Mouse (Mus musculus) forebrain, embryonic 14.5 days (tissue): Measurements from ENCODE around the gene Borcs5. TPM values are rescaled to one million over a fixed set of nuclear protein-coding genes. Genes with fewer than 3 reads are reported as not detected.

Source experiments
- ATAC-seq: fragments of 200-750 bp; cut with Nextera tagmentation; 2 replicates; pipeline ENCODE4 v1.8.0; 2017; ENCODE audit warnings: mild to moderate bottlenecking, moderate library complexity
- DNase-seq: peaks from one replicate; pipeline ENCODE4 v3.0.0-alpha.2; 2015; ENCODE audit warnings: low spot score
- H3K27ac ChIP-seq: fragments of 300-500 bp; sonication (generic); 2 replicates; pipeline ENCODE4 v1.5.1; 2014; ENCODE audit warnings: low read depth, mild to moderate bottlenecking, control low read depth, low read length, moderate library complexity
- H3K27me3 ChIP-seq: fragments of 300-500 bp; sonication (generic); replicated peaks from 2 replicates; pipeline ENCODE4 v1.6.1; 2014; ENCODE audit warnings: low read length, control low read depth, mixed read lengths; ENCODE audit not compliant: control insufficient read depth, insufficient read depth
- H3K36me3 ChIP-seq: fragments of 300-500 bp; sonication (generic); 2 replicates; pipeline ENCODE4 v1.6.1; 2014; ENCODE audit warnings: low read length, control low read depth; ENCODE audit not compliant: control insufficient read depth, insufficient read depth
- H3K4me1 ChIP-seq: fragments of 300-500 bp; sonication (generic); 2 replicates; pipeline ENCODE4 v1.6.1; 2014; ENCODE audit warnings: antibody characterized with exemption, low read length, control low read depth; ENCODE audit not compliant: control insufficient read depth, insufficient read depth
- H3K4me2 ChIP-seq: fragments of 300-500 bp; sonication (generic); 2 replicates; pipeline ENCODE4 v1.6.1; 2014; ENCODE audit warnings: mild to moderate bottlenecking, control low read depth, low read length
- H3K4me3 ChIP-seq: fragments of 300-500 bp; sonication (generic); 2 replicates; pipeline ENCODE4 v1.5.1; 2014; ENCODE audit warnings: low read depth, low read length, control low read depth
- H3K9ac ChIP-seq: fragments of 300-500 bp; sonication (generic); 2 replicates; pipeline ENCODE4 v1.6.1; 2014; ENCODE audit warnings: mild to moderate bottlenecking, low read length, control low read depth, moderate library complexity
- H3K9me3 ChIP-seq: fragments of 300-500 bp; sonication (generic); replicated peaks from 2 replicates; pipeline ENCODE4 v1.6.1; 2016; ENCODE audit warnings: low read length, control low read depth, mixed read lengths; ENCODE audit not compliant: control insufficient read depth
- WGBS: fragments of 180-500 bp; shearing (Covaris S2); extraction: QIAGEN DNeasy Blood & Tissue Kit; methylation state at CpG from one replicate; pipeline ENCODE4 v1.1.7; 2014; 5-methylcytosine and 5-hydroxymethylcytosine counted together
- polyA plus RNA-seq: library from polyadenylated mRNA; unstranded; fragments of >200 nt; fragmentation: Nextera tagmentation; extraction: Ambion mirVana; gene quantifications from 2 replicates; pipeline ENCODE4 v1.2.1, GENCODE M21; 2014

Gene Borcs5
- polyA plus RNA-seq, 1 experiment from 2014 or later = 45.8 TPM

DNA sequence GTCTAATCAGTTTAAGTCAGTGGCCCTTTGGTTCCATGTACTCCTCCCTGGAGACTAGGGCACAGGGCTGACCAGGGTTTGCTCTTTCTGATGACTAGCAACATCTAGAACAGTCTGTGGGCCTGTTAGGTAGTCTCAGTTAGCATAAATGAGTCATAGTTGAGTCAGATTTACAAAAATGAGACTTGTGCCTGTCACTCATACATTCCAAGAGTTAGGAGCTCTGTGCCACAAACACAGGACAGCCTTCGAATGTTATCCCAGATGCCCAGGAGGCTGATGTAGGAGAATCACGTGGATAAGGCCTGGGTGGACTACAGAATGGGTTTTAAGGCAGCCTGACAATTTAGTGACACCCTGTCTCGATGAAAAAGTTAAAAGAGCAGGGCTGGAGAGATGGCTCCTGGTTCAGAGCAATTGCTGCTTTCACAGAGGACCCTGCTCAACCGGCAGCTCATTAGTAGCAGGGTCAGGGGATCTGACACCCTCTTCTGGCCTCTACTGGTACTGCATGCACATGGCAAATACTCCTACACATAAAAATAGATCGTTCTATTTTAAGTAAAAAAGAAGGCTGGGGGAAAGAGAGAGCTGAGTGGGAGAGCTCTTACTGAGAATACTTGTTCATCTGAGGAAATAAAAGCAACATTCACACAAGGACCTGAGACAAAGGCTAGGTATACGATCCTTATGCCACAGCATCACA, 18.3 kb upstream of the Borcs5 start:
- no peak overlapping the region for H3K9ac ChIP-seq
- no peaks in the 10 kb centered on the region for H3K36me3 ChIP-seq
- no peaks in the 10 kb centered on the region for H3K27me3 ChIP-seq
- no peaks in the 10 kb centered on the region for H3K9me3 ChIP-seq
- H3K4me1 ChIP-seq = no peaks in the 10 kb centered on the region
- DNase-seq (no peak), ATAC-seq (no peak)
- no peak overlapping the region for H3K4me3 ChIP-seq
- no peak overlapping the region for H3K27ac ChIP-seq
- 71% methylated on average over 6 of the region's 6 CpGs for WGBS
- H3K4me2 ChIP-seq = no peak overlapping the region

DNA sequence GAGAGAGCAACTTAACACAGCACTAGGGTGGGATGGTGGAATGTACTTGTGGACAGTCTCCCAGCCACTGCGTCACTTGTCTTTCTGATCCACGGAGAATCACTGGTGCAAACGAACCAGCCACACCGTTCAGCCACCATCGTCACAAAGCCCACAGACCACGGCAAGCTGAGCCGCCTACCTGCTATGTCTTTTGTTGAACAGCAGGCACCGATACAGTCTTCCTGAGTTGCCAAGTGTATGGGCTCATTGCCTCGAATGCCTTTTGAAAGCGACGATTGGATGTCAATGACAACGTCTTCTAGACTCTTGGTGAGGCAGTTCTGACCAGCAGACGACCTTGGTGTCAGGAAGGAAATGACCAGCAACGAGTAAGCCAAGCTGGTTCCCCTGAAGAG, 17.8 kb upstream of the Borcs5 start:
- WGBS = 81% methylated on average over 14 of the region's 14 CpGs
- H3K4me2 ChIP-seq = no peak overlapping the region

DNA sequence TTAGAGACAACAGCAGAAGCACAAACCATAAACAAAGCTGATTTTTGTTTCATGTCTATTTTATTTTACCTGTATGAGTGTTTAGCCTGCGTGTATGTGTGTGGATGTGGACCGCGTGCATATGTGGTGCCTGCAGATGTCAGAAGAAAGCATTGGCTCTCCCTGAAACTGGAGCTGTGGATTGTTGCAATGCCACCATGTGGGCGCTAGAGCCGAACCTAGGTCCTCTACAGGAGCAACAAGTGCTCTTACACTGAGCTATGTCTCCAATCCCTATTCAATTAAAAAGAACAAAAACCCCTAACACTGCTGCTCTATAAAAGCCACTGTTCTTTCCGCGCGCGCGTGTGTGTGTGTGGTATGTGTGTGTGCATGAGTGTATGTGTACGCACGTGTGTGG, 13.9 kb upstream of the Borcs5 start:
- no peaks in the 10 kb centered on the region for H3K36me3 ChIP-seq
- no peaks in the 10 kb centered on the region for H3K4me1 ChIP-seq
- ATAC-seq (no peak), DNase-seq (no peak)
- no peak overlapping the region for H3K4me3 ChIP-seq
- no peak overlapping the region for H3K27ac ChIP-seq
- no peaks in the 10 kb centered on the region for H3K9me3 ChIP-seq
- WGBS = 67% methylated on average over 12 of the region's 12 CpGs
- no peak overlapping the region for H3K9ac ChIP-seq
- H3K4me2 ChIP-seq = no peak overlapping the region
- no peaks in the 10 kb centered on the region for H3K27me3 ChIP-seq

More for the DNA sequence above, 17.8 kb upstream of the Borcs5 start:
- H3K4me3 ChIP-seq = no peak overlapping the region
- H3K27me3 ChIP-seq = no peaks in the 10 kb centered on the region
- H3K4me1 ChIP-seq = no peaks in the 10 kb centered on the region
- no peak for ATAC-seq
- no peaks in the 10 kb centered on the region for H3K9me3 ChIP-seq
- H3K27ac ChIP-seq = no peak overlapping the region
- H3K36me3 ChIP-seq = no peaks in the 10 kb centered on the region
- no peak overlapping the region for H3K9ac ChIP-seq
- DNase-seq = no peak

DNA sequence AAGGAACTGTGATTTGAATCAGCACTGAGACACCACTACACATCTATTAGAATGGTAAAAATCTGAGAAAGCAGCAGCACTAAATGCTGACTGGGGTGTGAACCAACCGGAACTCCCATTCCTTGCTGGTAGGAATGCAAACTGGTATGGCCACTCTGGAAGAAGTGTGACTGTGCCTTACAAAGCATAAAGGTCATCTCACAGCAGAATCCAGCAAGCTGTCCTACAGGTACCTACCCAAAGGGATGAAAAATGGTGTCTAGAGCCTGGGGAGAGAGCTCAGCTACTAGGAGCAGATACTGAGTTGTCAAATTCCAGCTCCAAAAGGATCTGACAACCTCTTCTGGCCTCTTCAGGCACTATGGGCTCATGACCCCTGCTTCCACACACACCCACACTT, 12.7 kb upstream of the Borcs5 start:
- Histone ChIP-seq H3K4me1 (no peaks in the 10 kb centered on the region), H3K9ac (no peak overlapping the region), H3K36me3 (no peaks in the 10 kb centered on the region), H3K27ac (no peak overlapping the region), H3K9me3 (no peaks in the 10 kb centered on the region), H3K4me2 (no peak overlapping the region), H3K4me3 (no peak overlapping the region), H3K27me3 (no peaks in the 10 kb centered on the region)
- DNase-seq (no peak), ATAC-seq (no peak)
- 95% methylated on average over 1 of the region's 1 CpGs for WGBS

DNA sequence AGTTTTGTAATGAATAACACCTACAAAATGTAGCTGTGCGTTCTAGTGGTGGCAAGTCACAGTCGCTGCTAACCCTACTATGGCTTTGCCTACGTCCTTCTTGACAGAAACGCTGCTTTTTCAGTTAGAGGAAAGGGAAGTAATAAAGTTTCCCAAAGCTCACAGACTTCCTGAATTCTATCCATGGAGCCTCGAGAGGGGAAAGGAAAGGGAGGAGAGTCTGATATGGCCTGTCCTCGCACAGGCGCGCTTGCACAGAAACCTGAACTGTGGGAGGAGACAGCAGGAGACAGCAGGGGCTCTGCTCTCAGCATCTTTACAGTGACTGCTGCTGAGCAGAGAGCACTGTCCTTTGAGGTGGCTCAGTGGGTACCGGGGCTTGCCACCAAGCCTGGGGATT, 8.9 kb upstream of the Borcs5 start:
- Histone ChIP-seq H3K4me2 (no peak overlapping the region), H3K9me3 (no peaks in the 10 kb centered on the region), H3K9ac (no peak overlapping the region), H3K4me3 (no peak overlapping the region), H3K27me3 (no peaks in the 10 kb centered on the region), H3K36me3 (no peaks in the 10 kb centered on the region), H3K27ac (no peak overlapping the region), H3K4me1 (0 out of 2 replicates have a peak, but pooled peaks cover 8% of the 10 kb centered on the region)
- DNase-seq (no peak), ATAC-seq (no peak)
- 82% methylated on average over 9 of the region's 9 CpGs for WGBS

DNA sequence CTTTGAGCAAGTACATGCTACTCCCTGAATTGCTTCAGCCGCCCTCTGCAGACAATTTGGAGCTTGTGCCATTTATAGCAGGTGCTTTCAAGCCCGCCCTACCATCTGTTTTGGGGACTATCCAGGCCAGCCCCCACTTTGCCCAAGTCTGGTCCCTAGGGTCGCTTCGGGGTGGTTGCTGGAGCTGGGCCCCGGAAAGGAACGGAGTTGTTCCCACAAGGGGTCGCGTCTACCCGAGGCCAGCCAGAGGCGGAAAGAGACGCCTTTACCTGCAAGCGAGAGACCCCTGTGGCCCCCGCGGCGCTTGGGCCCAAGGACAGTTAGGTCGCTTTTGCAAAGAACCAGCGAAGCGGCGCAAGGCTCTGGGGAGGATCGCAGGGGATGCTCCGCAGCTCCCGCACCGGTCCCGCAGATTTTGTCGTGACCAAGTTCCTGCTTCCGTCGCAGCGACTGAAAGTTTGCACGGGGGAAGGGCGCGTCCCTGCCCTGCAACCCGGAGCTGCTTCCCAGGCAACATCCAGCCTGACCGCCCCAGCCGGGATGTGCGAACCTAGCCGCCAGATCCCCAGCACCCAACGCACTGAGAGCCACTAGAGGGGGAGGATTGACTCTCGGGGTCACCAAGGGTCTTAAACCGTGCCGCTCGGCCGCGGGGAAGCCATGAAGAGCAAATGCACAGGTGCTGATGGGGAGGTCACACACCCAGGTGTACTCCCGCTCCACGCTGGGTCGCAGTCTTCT, 7.2 kb upstream of the Borcs5 start, which contains the start of gene Mansc1:
Gene Mansc1, minus strand, starts transcription at position 542 of the 741 bp plus-strand sequence.
- Histone ChIP-seq H3K9ac (peak within 1 kb of the TSS; percentile 55), H3K4me3 (peak within 1 kb of the TSS; percentile 40), H3K9me3 (no peaks in the 10 kb centered on the region), H3K36me3 (no peaks in the 10 kb centered on the region), H3K27ac (no peak within 1 kb of the TSS), H3K4me1 (0 out of 2 replicates have a peak, but pooled peaks cover 8% of the 10 kb centered on the region), H3K27me3 (no peaks in the 10 kb centered on the region), H3K4me2 (peak within 1 kb of the TSS; percentile 77)
- ATAC-seq (peak; percentile 58), DNase-seq (peak; percentile 43)
- WGBS = 2% methylated on average over 46 of the region's 46 CpGs

DNA sequence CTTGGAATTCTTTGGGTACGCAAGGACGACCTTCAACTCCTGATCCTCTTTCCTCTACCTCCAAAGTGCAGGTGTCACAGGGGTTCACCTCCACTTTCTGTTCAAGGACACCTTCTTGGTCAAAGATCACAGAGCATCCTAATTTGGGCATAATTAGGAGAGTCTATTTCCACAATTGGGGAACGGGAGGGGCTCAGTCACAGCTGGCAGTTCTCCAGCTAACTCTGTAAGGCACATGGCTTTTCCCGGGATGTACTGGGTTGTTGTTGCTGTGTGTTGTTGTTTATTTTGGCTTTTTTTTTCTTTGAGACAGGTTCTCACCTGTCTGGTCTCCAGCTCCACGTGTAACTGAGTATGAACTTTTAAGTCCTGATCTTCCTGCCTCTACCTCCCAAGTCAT, 6.6 kb upstream of the Borcs5 start:
- peak overlapping the region; percentile 77 for H3K4me2 ChIP-seq
- H3K4me3 ChIP-seq = peak overlapping the region; percentile 40; the same call in 1 of the 2 replicates
- H3K9ac ChIP-seq = no peak overlapping the region
- no peak overlapping the region for H3K27ac ChIP-seq
- H3K4me1 ChIP-seq = 0 out of 2 replicates have a peak, but pooled peaks cover 8% of the 10 kb centered on the region
- no peaks in the 10 kb centered on the region for H3K36me3 ChIP-seq
- ATAC-seq (no peak), DNase-seq (peak; percentile 50)
- no peaks in the 10 kb centered on the region for H3K27me3 ChIP-seq
- H3K9me3 ChIP-seq = no peaks in the 10 kb centered on the region
- WGBS = 26% methylated on average over 5 of the region's 5 CpGs

DNA sequence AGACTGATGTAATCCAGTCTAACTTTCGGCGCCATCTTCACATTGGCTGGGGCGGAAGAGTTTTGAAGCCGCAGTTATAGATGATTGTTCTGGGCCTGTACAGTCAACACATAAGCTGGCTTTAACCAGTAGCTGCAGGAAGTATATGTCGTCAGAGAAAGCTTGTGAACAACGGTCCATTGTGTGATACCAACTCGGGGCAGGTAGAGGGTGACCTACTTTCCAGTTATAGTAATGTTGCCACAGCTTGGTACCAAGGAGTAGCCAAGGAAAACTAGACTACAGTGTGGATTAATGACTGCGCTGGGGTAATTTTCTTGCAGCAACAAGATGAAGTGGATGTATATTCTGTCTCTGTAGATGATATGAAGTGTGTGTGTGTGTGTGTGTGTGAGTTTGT, 5.8 kb upstream of the Borcs5 start:
- H3K27me3 ChIP-seq = no peaks in the 10 kb centered on the region
- H3K4me1 ChIP-seq = 0 out of 2 replicates have a peak, but pooled peaks cover 8% of the 10 kb centered on the region
- H3K9me3 ChIP-seq = no peaks in the 10 kb centered on the region
- DNase-seq (no peak), ATAC-seq (no peak)
- WGBS = 80% methylated on average over 8 of the region's 8 CpGs
- no peaks in the 10 kb centered on the region for H3K36me3 ChIP-seq
- H3K9ac ChIP-seq = no peak overlapping the region
- H3K4me3 ChIP-seq = no peak overlapping the region
- H3K4me2 ChIP-seq = no peak overlapping the region
- no peak overlapping the region for H3K27ac ChIP-seq

DNA sequence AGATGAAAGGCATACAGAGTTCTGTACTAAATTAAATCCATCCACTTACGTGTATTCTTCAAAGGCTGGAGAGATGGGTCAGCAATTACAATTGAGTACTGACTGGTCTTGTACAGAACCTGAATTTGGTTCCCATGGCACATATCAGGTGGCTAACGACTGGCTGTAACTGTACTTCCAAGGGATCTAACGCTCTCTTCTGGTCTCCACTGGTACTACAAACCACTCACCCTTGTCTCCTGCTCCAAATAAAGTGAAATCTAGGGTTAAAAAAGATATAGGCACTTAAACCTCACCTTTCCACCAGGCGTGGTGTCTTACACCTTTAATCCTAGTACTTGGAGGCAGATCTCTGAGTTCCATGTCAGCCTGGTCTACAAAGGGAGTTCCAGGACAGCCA, 2.8 kb upstream of the Borcs5 start:
- ATAC-seq = no peak
- Histone ChIP-seq H3K9ac (no peak overlapping the region), H3K9me3 (no peaks in the 10 kb centered on the region), H3K27me3 (no peaks in the 10 kb centered on the region), H3K36me3 (no peaks in the 10 kb centered on the region), H3K27ac (no peak overlapping the region), H3K4me3 (no peak overlapping the region), H3K4me2 (no peak overlapping the region), H3K4me1 (0 out of 2 replicates have a peak, but pooled peaks cover 8% of the 10 kb centered on the region)
- WGBS = 44% methylated on average over 4 of the region's 4 CpGs
- no peak for DNase-seq
